Mouse (Mus musculus): ENCODE data around the gene Sec14l5. TPM values are rescaled to one million over a fixed set of nuclear protein-coding genes. Genes with fewer than 3 reads are reported as not detected.

Gene Sec14l5
- 0.51 and 0.68 TPM in 2 replicates for polyA plus RNA-seq (2012; rRNA removed)

GRCm38 (mm10) chr16:5147037-5147385 lies at the start of gene Sec14l5:
Sec14l5 (plus strand) TSS chr16:5147109.

GRCm38 (mm10) chr16:5132401-5132801 lies 14.5 kb upstream of the Sec14l5 start, which contains the start of gene Ppl:
Ppl (minus strand) TSS chr16:5132421.

GRCm38 (mm10) chr16:5203668-5204433 lies 56.9 kb downstream of the Sec14l5 start, which contains the start of gene Nagpa:
Nagpa (minus strand) TSS chr16:5204012.

GRCm38 (mm10) chr16:5222140-5222539 lies 75.2 kb downstream of the Sec14l5 start, which contains the start of gene AU021092:
AU021092 (minus strand) TSS chr16:5222299.

GRCm38 (mm10) chr16:5233418-5234313 lies 86.8 kb downstream of the Sec14l5 start, which contains the start of gene Alg1:
Alg1 (plus strand) TSS chr16:5233621.

Other genes starting within 250 kb of the Sec14l5 start
- 99.3 and 110 TPM in 2 replicates for gene Nudt16l1, start 208.3 kb upstream of the Sec14l5 start, polyA plus RNA-seq (2012; rRNA removed)
- 114 and 124 TPM in 2 replicates for gene Anks3, start 182.9 kb upstream of the Sec14l5 start, polyA plus RNA-seq (2012; rRNA removed)
- gene Sept12, start 149.3 kb upstream of the Sec14l5 start, polyA plus RNA-seq (2012; rRNA removed), result 0.04 TPM in 1 of 2 replicates, not detected in the other
- gene Smim22, start 139.8 kb upstream of the Sec14l5 start, polyA plus RNA-seq (2012; rRNA removed), result 0.80 and 0.92 TPM in 2 replicates
- gene Rogdi, start 133.6 kb upstream of the Sec14l5 start, polyA plus RNA-seq (2012; rRNA removed), result 109 and 119 TPM in 2 replicates
- 140 and 147 TPM in 2 replicates for gene Glyr1, start 97.2 kb upstream of the Sec14l5 start, polyA plus RNA-seq (2012; rRNA removed)
- gene Ubn1, start 97.1 kb upstream of the Sec14l5 start, polyA plus RNA-seq (2012; rRNA removed), result 27.3 and 27.5 TPM in 2 replicates
- 0.07 and 2.2 TPM in 2 replicates for gene Ppl, start 14.7 kb upstream of the Sec14l5 start, polyA plus RNA-seq (2012; rRNA removed)
- gene Nagpa, start 56.9 kb downstream of the Sec14l5 start, polyA plus RNA-seq (2012; rRNA removed), result 9.6 and 10.4 TPM in 2 replicates
- gene AU021092, start 75.2 kb downstream of the Sec14l5 start, polyA plus RNA-seq (2012; rRNA removed), result 15.4 and 16.7 TPM in 2 replicates
- 50.3 and 54.0 TPM in 2 replicates for gene Alg1, start 86.5 kb downstream of the Sec14l5 start, polyA plus RNA-seq (2012; rRNA removed)
- 7.5 and 10.4 TPM in 2 replicates for gene Eef2kmt, start 108.9 kb downstream of the Sec14l5 start, polyA plus RNA-seq (2012; rRNA removed)

Data from central nervous system, embryonic 18 days (tissue).